37 mouse cellular contexts compared by ENCODE assay signal in genomic region chr5:32855274-32855673, GRCm38 (mm10). TPM values are rescaled to one million over a fixed set of nuclear protein-coding genes. Genes with fewer than 3 reads are reported as not detected.
"Had no signal": no experiment of that assay in that cellular context is flagged by ENCODE, and none has a peak within 500 bp of the region (broad histone marks: within the 10 kb centered on the region; RNA-seq: fewer than 3 reads in every experiment).

No protein-coding gene starts in this region.

RNA-seq across cellular contexts. Expression of gene Gm20671, which starts 28.4 kb away (rescaled TPM):
- total RNA-seq: heart, postnatal 14 days; heart, postnatal 25 days; heart, postnatal 4 days; layer of hippocampus, adult 18-20 months; layer of hippocampus, adult 2 months; layer of hippocampus, adult 8-10 months; layer of hippocampus, postnatal 10 days; layer of hippocampus, postnatal 14 days; layer of hippocampus, postnatal 25 days; layer of hippocampus, postnatal 36 days; left cerebral cortex, adult 18-20 months; left cerebral cortex, adult 2 months; left cerebral cortex, adult 8-10 months had no signal
- polyA plus RNA-seq: heart, embryonic 11.5 days; heart, embryonic 12.5 days; heart, embryonic 13.5 days; heart, embryonic 14.5 days; heart, embryonic 15.5 days; heart, embryonic 16.5 days; heart, postnatal 0 days; hindbrain, embryonic 10.5 days; hindbrain, embryonic 11.5 days; hindbrain, embryonic 12.5 days; hindbrain, embryonic 13.5 days; hindbrain, embryonic 14.5 days; hindbrain, embryonic 15.5 days; hindbrain, embryonic 16.5 days; hindbrain, postnatal 0 days; inflammation-experienced regulatory T-cells, adult 6 months; intestine, embryonic 14.5 days; intestine, embryonic 15.5 days; intestine, embryonic 16.5 days; intestine, postnatal 0 days; kidney, embryonic 14.5 days; kidney, embryonic 15.5 days; kidney, embryonic 16.5 days; kidney, postnatal 0 days had no signal
